Mouse (Mus musculus) forebrain, embryonic 10.5 days (tissue): ENCODE results near the gene Ywhae. TPM values are rescaled to one million over a fixed set of nuclear protein-coding genes. Genes with fewer than 3 reads are reported as not detected.

Source experiments
- DNase-seq: peaks from one replicate; pipeline ENCODE4 v3.0.0-alpha.2; 2017; ENCODE audit warnings: low spot score; ENCODE audit errors: extremely low spot score
- H3K27ac ChIP-seq: fragments of 300-500 bp; sonication (generic); 2 replicates; pipeline ENCODE4 v1.5.1; 2016; ENCODE audit warnings: mild to moderate bottlenecking
- H3K27me3 ChIP-seq: fragments of 300-500 bp; sonication (generic); 2 replicates; pipeline ENCODE4 v1.6.1; 2016; ENCODE audit warnings: mild to moderate bottlenecking; ENCODE audit not compliant: poor library complexity, severe bottlenecking
- H3K36me3 ChIP-seq: fragments of 300-500 bp; sonication (generic); replicated peaks from 2 replicates; pipeline ENCODE4 v1.6.1; 2016; ENCODE audit warnings: mild to moderate bottlenecking, moderate library complexity
- H3K4me1 ChIP-seq: fragments of 300-500 bp; sonication (generic); 2 replicates; pipeline ENCODE4 v1.6.1; 2016
- H3K4me3 ChIP-seq: fragments of 300-500 bp; sonication (generic); 2 replicates; pipeline ENCODE4 v1.5.1; 2016; ENCODE audit warnings: mild to moderate bottlenecking, moderate library complexity
- H3K9me3 ChIP-seq: fragments of 300-500 bp; sonication (generic); 2 replicates; pipeline ENCODE4 v1.6.1; 2016; ENCODE audit warnings: mild to moderate bottlenecking, moderate library complexity
- WGBS: fragments of 180-500 bp; shearing (Covaris S2); methylation state at CpG from one replicate; pipeline ENCODE4 v1.1.7; 2016; 5-methylcytosine and 5-hydroxymethylcytosine counted together
- polyA plus RNA-seq: library from polyadenylated mRNA; unstranded; fragments of >200 nt; fragmentation: Nextera tagmentation; extraction: Ambion mirVana; gene quantifications from 2 replicates; pipeline ENCODE4 v1.2.1, GENCODE M21; 2016

Gene Ywhae
- polyA plus RNA-seq, 1 experiment from 2014 or later, result 1,332 TPM

DNA sequence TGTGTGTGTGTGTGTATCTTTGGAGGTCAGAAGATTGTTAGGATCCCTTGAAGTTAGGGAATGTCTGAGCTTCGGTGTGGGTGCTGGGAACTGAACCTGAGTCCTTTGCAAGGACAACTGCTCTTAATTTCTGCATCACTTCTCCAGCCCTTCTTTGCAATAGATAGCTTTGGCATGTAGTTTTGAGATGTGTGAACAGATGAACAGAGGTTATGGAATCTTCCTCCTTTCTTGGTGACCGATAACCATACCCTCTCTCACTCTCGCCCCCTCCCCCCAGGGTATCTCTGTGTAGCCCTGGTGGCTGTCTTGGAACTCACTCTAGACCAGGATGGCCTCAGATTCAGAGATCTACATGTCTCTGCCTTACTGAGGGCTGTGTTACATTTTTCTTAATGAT lies 12.1 kb downstream of the Ywhae start:
- H3K9me3 ChIP-seq, result no peaks in the 10 kb centered on the region; the same call in 1 of the 2 replicates
- DNase-seq, result no peak
- peaks cover 28% of the 10 kb centered on the region for H3K4me1 ChIP-seq
- H3K27ac ChIP-seq, result no peak overlapping the region
- 95% methylated on average over 3 of the region's 3 CpGs for WGBS
- H3K27me3 ChIP-seq, result no peaks in the 10 kb centered on the region
- peaks cover 77% of the 10 kb centered on the region for H3K36me3 ChIP-seq
- no peak overlapping the region for H3K4me3 ChIP-seq

DNA sequence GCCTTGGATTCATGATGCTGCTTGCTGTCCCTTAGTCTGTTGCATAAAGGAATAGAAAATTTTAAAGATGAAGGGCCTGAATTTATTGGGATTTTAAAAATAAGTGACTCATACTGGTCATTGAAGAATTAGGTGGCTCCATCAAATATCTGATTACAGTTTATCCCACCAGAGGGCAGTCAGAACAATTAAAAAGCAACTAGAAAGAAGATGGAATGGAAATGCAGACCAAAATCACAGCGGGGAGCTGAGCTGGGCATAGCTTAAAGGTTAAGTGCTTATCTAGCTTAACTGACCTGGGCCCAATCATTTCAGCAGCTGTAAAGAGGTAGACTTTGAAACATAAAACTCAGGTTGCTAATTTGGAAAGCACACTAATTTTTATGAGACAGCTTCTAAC lies 17.9 kb downstream of the Ywhae start:
- Histone ChIP-seq H3K4me3 (no peak overlapping the region), H3K36me3 (peaks cover 69% of the 10 kb centered on the region), H3K27me3 (no peaks in the 10 kb centered on the region), H3K9me3 (no peaks in the 10 kb centered on the region), H3K4me1 (peaks cover 27% of the 10 kb centered on the region), H3K27ac (no peak overlapping the region)
- WGBS, result 88% methylated on average over 1 of the region's 1 CpGs
- no peak for DNase-seq

DNA sequence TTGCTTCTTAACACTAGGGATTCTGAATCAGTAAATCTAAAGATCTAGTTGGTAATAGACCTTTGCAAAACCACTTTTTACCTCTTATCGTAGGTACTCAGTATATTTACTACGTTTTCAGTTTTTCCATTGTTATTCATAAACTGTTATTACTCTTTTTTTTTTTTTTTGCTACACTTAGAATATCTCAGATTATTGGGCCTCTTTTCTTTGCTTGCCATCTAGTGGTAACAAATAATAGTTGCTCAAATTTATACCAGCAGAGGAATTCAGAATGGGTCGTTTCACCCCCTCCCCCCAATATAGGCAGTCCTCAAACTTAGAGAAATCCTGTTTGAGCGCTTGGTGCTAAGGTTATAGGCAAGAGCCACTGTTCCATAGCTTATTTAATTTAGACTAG lies 18.4 kb downstream of the Ywhae start:
- DNase-seq, result no peak
- Histone ChIP-seq H3K4me1 (peaks cover 27% of the 10 kb centered on the region), H3K4me3 (no peak overlapping the region), H3K36me3 (peaks cover 73% of the 10 kb centered on the region), H3K27ac (no peak overlapping the region), H3K27me3 (no peaks in the 10 kb centered on the region), H3K9me3 (no peaks in the 10 kb centered on the region)
- WGBS, result 87% methylated on average over 4 of the region's 4 CpGs

DNA sequence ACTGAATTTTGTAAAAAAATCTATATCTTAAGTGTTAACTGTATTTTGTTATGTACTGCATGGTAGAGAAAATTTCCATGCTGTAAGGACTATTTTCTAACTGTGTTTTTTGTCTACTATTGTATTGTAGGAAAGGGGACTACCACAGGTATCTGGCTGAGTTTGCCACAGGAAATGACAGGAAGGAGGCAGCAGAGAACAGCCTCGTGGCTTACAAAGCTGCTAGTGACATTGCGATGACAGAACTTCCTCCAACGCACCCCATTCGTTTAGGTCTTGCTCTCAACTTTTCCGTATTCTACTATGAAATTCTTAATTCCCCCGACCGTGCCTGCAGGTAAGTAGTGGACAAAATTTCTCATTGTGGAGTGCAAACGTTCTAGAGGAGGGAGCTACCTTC lies 24.0 kb downstream of the Ywhae start:
- Histone ChIP-seq H3K36me3 (peaks cover 100% of the 10 kb centered on the region), H3K4me3 (no peak overlapping the region), H3K27me3 (no peaks in the 10 kb centered on the region), H3K4me1 (no peaks in the 10 kb centered on the region), H3K27ac (no peak overlapping the region), H3K9me3 (no peaks in the 10 kb centered on the region)
- DNase-seq, result no peak
- 88% methylated on average over 8 of the region's 8 CpGs for WGBS

DNA sequence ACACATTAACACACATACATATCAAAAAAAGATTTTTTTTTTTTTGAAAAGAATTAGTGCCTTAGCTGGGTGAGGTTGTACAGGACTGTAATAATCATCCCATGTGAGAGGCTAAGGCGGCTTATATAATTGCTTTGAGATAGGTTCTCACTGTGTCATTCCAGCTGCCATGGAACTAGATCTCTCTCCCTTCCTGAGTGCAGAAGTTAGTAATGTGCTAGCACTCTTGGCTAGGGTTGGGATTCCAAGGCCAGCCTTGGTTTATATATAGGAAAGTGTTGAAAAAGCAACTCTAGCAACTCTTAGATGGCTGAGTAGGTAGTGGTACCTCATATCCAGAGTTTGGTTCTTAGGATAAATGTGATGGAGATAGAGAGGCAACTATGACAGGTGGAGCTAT lies 25.9 kb downstream of the Ywhae start:
- 100% methylated on average over 1 of the region's 1 CpGs for WGBS
- peaks cover 98% of the 10 kb centered on the region for H3K36me3 ChIP-seq
- no peak for DNase-seq
- H3K27me3 ChIP-seq, result no peaks in the 10 kb centered on the region
- no peak overlapping the region for H3K27ac ChIP-seq
- H3K9me3 ChIP-seq, result no peaks in the 10 kb centered on the region
- no peaks in the 10 kb centered on the region for H3K4me1 ChIP-seq
- no peak overlapping the region for H3K4me3 ChIP-seq

DNA sequence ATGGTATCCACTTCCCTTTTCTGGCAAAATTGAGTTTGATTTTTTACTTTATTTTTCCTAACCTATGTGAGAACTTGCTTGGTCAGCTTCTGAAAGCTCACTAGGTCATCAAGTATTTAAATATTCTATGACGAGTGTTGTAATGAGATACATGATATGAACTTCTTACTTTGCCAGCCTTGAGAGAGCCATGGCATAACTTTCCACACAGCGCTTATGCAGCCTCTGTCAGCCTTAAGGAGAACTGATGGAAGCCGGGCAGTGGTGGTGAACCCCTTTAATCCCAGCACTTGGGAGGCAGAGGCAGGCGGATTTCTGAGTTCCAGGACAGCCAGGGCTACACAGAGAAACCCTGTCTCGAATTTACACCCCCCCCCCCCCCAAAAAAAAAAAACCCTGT lies 28.1 kb downstream of the Ywhae start:
- Histone ChIP-seq H3K27ac (no peak overlapping the region), H3K27me3 (no peaks in the 10 kb centered on the region), H3K9me3 (no peaks in the 10 kb centered on the region), H3K4me3 (no peak overlapping the region), H3K4me1 (no peaks in the 10 kb centered on the region), H3K36me3 (peaks cover 98% of the 10 kb centered on the region)
- no peak for DNase-seq
- 87% methylated on average over 5 of the region's 5 CpGs for WGBS

DNA sequence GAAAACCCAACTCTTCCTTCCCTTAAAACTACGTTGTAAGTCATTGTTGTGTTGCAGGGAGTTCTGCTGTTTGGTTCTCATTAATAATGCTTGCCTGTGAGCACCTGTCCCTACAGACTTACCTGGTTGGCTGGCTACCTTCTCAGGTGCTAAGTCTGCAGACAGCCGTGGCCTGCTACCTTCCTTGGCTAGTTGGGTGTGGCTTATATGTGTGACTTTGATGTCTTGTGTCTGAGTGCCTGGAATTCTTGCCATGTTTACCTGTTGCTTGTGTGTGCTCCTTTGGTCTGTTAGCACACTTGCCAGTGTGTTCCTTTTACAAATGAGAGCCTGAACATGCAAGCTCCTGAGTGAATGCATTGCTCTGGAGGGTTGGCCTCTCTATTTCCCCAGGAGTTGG lies 30.0 kb downstream of the Ywhae start:
- no peaks in the 10 kb centered on the region for H3K9me3 ChIP-seq
- H3K36me3 ChIP-seq, result peaks cover 98% of the 10 kb centered on the region
- no peak overlapping the region for H3K4me3 ChIP-seq
- H3K27ac ChIP-seq, result no peak overlapping the region
- no peaks in the 10 kb centered on the region for H3K27me3 ChIP-seq
- H3K4me1 ChIP-seq, result no peaks in the 10 kb centered on the region
- no peak for DNase-seq
- 92% methylated on average over 2 of the region's 2 CpGs for WGBS

DNA sequence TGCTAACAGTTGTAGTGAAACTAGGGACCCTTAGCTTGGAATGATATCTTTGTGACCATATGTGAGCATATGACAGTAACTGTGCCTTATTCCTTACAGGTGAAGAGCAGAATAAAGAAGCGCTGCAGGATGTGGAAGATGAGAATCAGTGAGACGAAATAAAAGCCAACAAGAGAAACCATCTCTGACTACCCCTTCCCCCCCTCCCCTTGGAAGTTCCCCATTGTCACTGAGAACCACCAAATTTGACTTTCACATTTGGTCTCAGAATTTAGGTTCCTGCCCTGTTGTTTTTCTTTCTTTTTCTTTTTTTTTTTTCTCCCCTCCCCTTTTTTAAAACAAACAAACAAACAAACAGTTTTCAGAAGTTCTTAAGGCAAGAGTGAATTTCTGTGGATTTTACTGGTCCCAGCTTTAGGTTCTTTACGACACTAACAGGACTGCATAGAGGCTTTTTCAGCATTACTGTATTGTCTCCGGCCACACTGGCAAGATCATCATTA lies 31.9 kb downstream of the Ywhae start:
- Histone ChIP-seq H3K4me1 (peaks cover 12% of the 10 kb centered on the region), H3K9me3 (no peaks in the 10 kb centered on the region), H3K36me3 (peaks cover 83% of the 10 kb centered on the region), H3K4me3 (no peak overlapping the region), H3K27me3 (no peaks in the 10 kb centered on the region), H3K27ac (no peak overlapping the region)
- WGBS, result 89% methylated on average over 4 of the region's 4 CpGs
- no peak for DNase-seq

DNA sequence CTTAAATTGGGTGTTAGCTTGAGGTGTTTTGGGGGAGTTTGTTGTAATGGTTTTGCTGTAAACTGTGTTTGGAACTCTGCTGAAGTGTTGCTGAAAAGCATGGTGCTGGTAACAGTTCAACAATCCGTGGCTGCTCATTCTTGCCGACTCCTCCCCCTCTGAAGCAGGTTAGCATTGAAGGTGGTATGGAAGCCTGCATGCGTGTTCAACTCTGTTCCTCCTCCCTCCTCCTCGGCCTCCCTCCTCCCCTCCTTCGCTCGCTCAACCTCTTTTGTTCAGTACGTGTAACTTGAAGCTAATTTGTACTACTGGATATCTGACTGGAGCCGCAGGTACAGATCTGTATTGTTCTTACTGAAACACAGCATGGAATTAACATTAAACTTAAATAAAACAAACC lies 32.5 kb downstream of the Ywhae start:
- WGBS, result 84% methylated on average over 8 of the region's 8 CpGs
- no peak for DNase-seq

DNA sequence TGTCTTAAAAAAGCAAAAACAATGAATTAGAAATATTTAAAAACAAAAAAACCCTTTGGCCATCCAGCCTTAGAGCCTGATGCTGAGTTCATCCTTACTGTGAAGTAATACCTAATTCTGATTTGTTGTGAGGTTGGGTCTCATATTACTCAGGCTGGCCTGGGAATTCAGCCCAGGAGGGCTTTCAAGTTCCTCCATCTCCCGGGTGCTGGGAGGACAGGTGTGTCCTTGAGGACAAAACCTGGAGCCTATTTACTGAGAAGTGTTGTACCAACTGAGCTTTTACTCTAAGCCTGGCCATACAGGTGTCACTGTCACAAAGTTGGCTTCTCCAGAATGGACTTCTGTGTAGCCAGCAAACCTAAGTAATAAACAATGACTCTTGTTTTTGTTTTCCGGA lies 34.3 kb downstream of the Ywhae start:
- Histone ChIP-seq H3K9me3 (no peaks in the 10 kb centered on the region), H3K4me3 (no peak overlapping the region), H3K27ac (no peak overlapping the region), H3K4me1 (peaks cover 14% of the 10 kb centered on the region), H3K27me3 (no peaks in the 10 kb centered on the region; the same call in 1 of the 2 replicates), H3K36me3 (peaks cover 59% of the 10 kb centered on the region)
- no peak for DNase-seq
- 83% methylated on average over 2 of the region's 2 CpGs for WGBS

More for the DNA sequence above, 32.5 kb downstream of the Ywhae start:
- H3K27ac ChIP-seq, result no peak overlapping the region
- no peak overlapping the region for H3K4me3 ChIP-seq
- peaks cover 77% of the 10 kb centered on the region for H3K36me3 ChIP-seq
- H3K27me3 ChIP-seq, result no peaks in the 10 kb centered on the region
- peaks cover 14% of the 10 kb centered on the region for H3K4me1 ChIP-seq
- no peaks in the 10 kb centered on the region for H3K9me3 ChIP-seq

DNA sequence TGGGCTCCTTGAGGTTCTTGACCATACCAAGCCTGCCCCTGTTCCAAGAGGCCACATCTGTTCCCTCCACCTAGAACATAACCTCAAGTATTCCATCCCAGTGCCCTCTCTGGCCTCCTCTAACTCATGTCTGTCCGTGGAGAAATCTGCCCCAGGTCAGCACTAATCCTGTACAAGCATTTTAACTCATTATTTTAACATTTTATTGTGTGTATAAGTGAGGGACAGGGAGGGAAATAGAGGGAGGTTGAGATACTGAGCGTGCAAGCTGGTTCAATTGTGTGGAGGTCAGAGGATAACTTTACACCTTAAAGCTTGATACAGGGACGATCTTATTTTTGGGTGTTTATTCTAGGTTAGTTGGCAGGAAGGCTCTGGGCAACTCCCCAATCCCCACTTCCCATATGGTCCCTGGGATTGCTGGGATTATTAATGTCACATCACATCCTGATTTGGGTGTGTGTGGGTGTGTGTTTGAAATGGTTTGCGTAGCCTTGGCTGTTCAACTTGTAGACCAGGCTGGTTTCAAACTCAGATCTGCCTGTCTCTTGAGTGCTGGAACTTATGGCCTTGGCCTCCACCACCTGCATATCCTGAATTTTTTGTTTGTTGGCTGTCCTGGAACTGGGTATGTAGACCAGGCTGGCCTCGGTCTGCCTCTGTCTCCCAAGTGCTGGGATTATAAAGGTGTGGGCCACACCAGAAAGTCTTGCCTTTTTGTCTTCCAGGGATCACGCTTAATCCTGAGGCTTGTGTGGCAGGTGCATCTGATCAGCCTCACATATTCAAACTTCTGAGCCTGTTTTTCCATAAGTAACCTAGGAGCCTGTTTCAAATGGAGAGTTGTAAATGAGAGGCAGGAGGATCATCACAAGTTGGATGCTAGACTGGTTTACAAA lies 35.7 kb downstream of the Ywhae start:
- H3K36me3 ChIP-seq, result peaks cover 47% of the 10 kb centered on the region
- H3K27ac ChIP-seq, result no peak overlapping the region
- WGBS, result 57% methylated on average over 6 of the region's 6 CpGs
- no peaks in the 10 kb centered on the region for H3K9me3 ChIP-seq
- H3K27me3 ChIP-seq, result no peaks in the 10 kb centered on the region; the same call in 1 of the 2 replicates
- no peak for DNase-seq
- peaks cover 14% of the 10 kb centered on the region for H3K4me1 ChIP-seq
- peak overlapping the region; percentile 28; the same call in 1 of the 2 replicates for H3K4me3 ChIP-seq

DNA sequence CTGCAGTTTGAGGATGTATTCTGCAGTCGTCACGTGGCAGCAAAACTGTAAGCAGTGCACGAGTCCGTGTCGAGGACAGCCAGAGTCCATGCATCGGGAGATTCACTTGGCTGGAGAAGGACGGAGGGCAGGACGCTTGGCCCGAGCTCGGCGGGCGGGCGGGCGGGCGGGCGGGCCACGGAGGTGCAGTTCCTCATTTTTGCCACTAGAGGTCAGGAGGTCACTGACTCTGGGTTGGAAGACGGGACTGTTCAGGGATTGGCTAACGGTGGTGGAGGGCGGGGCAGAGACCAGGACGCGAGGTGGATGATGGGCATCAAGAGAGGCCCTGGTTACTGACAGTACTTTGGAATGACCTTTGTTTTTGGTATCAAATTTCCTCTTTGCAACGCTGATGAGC lies 36.5 kb downstream of the Ywhae start:
- H3K4me3 ChIP-seq, result peak overlapping the region; percentile 28; the same call in 1 of the 2 replicates
- peaks cover 14% of the 10 kb centered on the region for H3K4me1 ChIP-seq
- H3K36me3 ChIP-seq, result peaks cover 38% of the 10 kb centered on the region
- under 1% methylated on average over 23 of the region's 23 CpGs for WGBS
- H3K9me3 ChIP-seq, result no peaks in the 10 kb centered on the region
- no peaks in the 10 kb centered on the region; the same call in 1 of the 2 replicates for H3K27me3 ChIP-seq
- DNase-seq, result peak; percentile 92
- 0 out of 2 replicates have a peak overlapping the region, but pooled peaks have one; percentile 48 for H3K27ac ChIP-seq

DNA sequence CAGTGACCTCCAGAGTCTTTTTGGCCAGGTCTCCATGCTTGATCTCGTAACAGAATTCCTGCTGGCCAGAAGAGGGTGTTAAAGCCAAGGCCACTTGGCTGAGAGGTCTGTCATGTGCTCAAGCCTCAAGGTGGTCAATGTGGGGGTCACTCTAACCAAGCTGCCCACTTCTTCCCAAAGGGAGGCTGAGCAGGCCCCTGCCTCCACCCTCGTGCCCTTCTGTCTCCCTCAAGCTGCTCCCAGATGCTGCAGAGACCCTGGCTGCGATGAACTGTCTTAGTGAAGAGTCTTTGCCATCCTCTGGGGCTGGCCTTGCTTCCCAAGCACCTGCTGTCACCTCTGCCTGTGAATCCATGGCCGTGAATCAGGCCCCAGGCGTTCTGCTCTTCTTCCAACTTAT lies 39.9 kb downstream of the Ywhae start:
- no peaks in the 10 kb centered on the region for H3K9me3 ChIP-seq
- H3K36me3 ChIP-seq, result peaks cover 5% of the 10 kb centered on the region
- H3K4me3 ChIP-seq, result no peak overlapping the region
- no peaks in the 10 kb centered on the region; the same call in 1 of the 2 replicates for H3K27me3 ChIP-seq
- no peak for DNase-seq
- 83% methylated on average over 5 of the region's 5 CpGs for WGBS
- peaks cover 14% of the 10 kb centered on the region for H3K4me1 ChIP-seq
- no peak overlapping the region for H3K27ac ChIP-seq
